Mouse (Mus musculus): ENCODE data around the gene Hsd11b1.

- no peak for TF ChIP-seq CTCF (IDR thresholded peaks at IDR 0.05; ENCODE audit: extremely low read depth, insufficient read length, insufficient replicate concordance, low read depth, low read length)
- no peak for TF ChIP-seq POLR2A (IDR thresholded peaks at IDR 0.05; ENCODE audit: low read depth, low read length)
These were observed 60.1 kb downstream of the Hsd11b1 start for GRCm38 (mm10) chr1:193203821-193204220.
